Mouse (Mus musculus) olfactory bulb, adult 2 months (tissue): ENCODE measurements at regions not wholly inside any gene's neighbourhood (a gene's known extent, or its start where the extent isn't known, plus 50 kb on each side); places are given as distances from the start of the nearest gene placed in this dataset.

Experiments used
- CTCF ChIP-seq: fragments of 200-500 bp; IDR thresholded peaks from 2 replicates; pipeline ENCODE4 v1.5.1; 2012; ENCODE audit warnings: low read depth, mild to moderate bottlenecking, low read length, moderate library complexity; ENCODE audit not compliant: insufficient read depth
- POLR2A ChIP-seq: fragments of 200-500 bp; IDR thresholded peaks from 2 replicates; pipeline ENCODE4 v1.6.1; 2012; ENCODE audit warnings: mild to moderate bottlenecking, low read depth, low read length, moderate library complexity; ENCODE audit not compliant: insufficient read depth

GRCm38 (mm10) chr8:35243555-35243954 lies 522.0 kb upstream of the Gm19410 start:
- TF ChIP-seq CTCF (no peak), POLR2A (no peak)
